Mouse (Mus musculus) lung, adult 2 months (tissue): Measurements from ENCODE around the gene Adamts9.

Experiments
- CTCF ChIP-seq: fragments of 200-500 bp; IDR thresholded peaks from 2 replicates; pipeline ENCODE4 v1.5.1; 2011; ENCODE audit warnings: mild to moderate bottlenecking, low read length, control low read depth; ENCODE audit not compliant: insufficient read depth
- POLR2A ChIP-seq: fragments of 200-500 bp; IDR thresholded peaks from 2 replicates; pipeline ENCODE4 v1.6.1; 2011; ENCODE audit warnings: low read depth, mild to moderate bottlenecking, control low read depth, low read length, borderline replicate concordance; ENCODE audit errors: extremely low read depth

DNA sequence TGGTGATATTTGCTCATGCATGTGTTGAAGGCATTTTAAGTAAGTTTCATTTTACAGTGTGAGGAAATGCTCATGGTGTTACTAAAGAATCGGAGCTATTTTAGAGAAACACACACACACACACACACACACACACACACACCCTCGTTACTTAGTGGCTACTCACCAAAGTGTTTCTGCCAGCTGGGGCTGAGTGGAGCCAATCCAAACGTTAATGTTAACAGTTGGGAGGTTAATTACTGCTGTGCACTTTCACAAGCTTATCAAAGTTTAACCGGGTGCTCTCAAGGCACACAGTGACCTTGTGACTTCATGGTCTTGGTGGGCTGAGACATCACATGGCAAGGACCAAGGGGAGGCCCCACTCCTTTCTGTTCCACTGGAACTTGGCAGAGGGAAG lies 21.4 kb downstream of the Adamts9 start:
- TF ChIP-seq POLR2A (no peak), CTCF (no peak)
